Mouse (Mus musculus) olfactory bulb, adult 2 months (tissue): ENCODE data around the gene Layn. TPM values are rescaled to one million over a fixed set of nuclear protein-coding genes. Genes with fewer than 3 reads are reported as not detected.

Experiments
- H3K27ac ChIP-seq: fragments of 200-500 bp; 2 replicates; pipeline ENCODE4 v1.5.1; 2012; ENCODE audit warnings: low read depth, low read length; ENCODE audit not compliant: insufficient read depth
- H3K4me1 ChIP-seq: fragments of 200-500 bp; 2 replicates; pipeline ENCODE4 v1.6.1; 2012; ENCODE audit warnings: low read length; ENCODE audit not compliant: control insufficient read depth, insufficient read depth
- H3K4me3 ChIP-seq: fragments of 200-500 bp; 2 replicates; pipeline ENCODE4 v1.5.1; 2012; ENCODE audit warnings: mild to moderate bottlenecking, low read depth, low read length, moderate library complexity; ENCODE audit not compliant: insufficient read depth
- CTCF ChIP-seq: fragments of 200-500 bp; IDR thresholded peaks from 2 replicates; pipeline ENCODE4 v1.5.1; 2012; ENCODE audit warnings: low read depth, mild to moderate bottlenecking, low read length, moderate library complexity; ENCODE audit not compliant: insufficient read depth
- POLR2A ChIP-seq: fragments of 200-500 bp; IDR thresholded peaks from 2 replicates; pipeline ENCODE4 v1.6.1; 2012; ENCODE audit warnings: mild to moderate bottlenecking, low read depth, low read length, moderate library complexity; ENCODE audit not compliant: insufficient read depth
- WGBS: fragments of 180-500 bp; shearing (Covaris S2); methylation state at CpG from one replicate; pipeline ENCODE4 v1.1.7; 2018; 5-methylcytosine and 5-hydroxymethylcytosine counted together
- polyA plus RNA-seq: library from polyadenylated mRNA; stranded (reverse); fragments of >200 nt; gene quantifications from 2 replicates; pipeline ENCODE4 v1.2.4, GENCODE M21; 2012; ENCODE audit warnings: low replicate concordance; ENCODE audit not compliant: missing spikeins, insufficient read depth, insufficient read length

Gene Layn
- polyA plus RNA-seq, 1 experiment: not detected

DNA sequence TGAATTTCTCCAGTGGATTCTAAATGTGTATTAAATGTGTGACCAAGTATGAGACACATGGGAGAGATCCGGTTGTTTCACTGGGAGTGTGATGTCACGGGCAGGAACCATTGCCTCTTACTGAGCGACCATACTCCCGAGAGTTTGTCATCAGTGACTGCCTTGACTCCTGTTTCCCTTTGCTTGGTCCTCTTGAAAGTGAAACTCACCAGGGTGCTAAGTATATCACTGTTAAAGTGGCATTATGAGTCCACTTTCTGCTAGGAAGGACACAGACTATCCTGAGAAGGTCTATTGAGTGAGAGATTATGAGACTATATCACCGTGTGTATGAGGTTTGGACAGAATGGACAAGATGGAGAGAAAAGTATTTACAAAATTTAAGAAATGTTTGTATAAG, 4.7 kb upstream of the Layn start:
- WGBS: 89% methylated on average over 5 of the region's 5 CpGs
- Histone ChIP-seq H3K4me1 (peaks cover 5% of the 10 kb centered on the region), H3K4me3 (no peak overlapping the region), H3K27ac (no peak overlapping the region)
- TF ChIP-seq CTCF (no peak), POLR2A (no peak)

DNA sequence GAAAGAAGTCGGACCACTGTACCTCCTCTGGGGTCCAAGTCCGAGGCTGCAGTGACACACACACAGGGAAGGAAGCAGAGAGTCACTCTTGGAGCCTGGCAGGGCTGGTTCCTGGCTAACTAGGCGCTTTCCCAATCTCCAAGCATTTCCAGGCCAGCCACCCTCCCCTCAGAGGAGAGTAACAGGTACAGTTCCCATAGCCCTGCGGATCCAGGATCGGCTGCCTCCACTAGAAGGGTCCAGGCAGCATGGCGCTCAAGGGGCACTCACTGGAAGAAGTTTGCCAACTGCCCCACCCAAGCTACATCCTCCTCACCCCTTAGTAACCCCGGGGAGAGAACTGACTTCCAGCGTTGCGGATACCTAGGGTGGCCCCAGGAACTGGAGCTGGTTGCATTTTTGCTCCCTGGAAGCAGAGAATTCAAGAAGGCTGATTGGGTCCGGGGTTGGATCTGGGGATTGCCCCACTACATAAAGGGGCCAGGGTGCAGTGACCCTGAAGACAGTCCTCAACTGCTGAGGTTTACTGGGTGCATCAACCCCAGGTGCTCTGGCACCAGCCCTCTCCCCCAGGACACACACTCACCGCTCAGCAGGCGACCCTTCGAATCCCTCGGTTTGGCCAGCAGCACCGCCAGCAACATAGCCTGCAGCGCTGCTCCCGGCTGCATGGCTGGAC, 455 bp downstream of the Layn start:
- peaks cover 12% of the 10 kb centered on the region for H3K4me1 ChIP-seq
- TF ChIP-seq CTCF: no peak
- no peak for TF ChIP-seq POLR2A
- 2% methylated on average over 17 of the region's 17 CpGs for WGBS
- H3K27ac ChIP-seq: no peak overlapping the region
- peak overlapping the region; percentile 44 for H3K4me3 ChIP-seq

DNA sequence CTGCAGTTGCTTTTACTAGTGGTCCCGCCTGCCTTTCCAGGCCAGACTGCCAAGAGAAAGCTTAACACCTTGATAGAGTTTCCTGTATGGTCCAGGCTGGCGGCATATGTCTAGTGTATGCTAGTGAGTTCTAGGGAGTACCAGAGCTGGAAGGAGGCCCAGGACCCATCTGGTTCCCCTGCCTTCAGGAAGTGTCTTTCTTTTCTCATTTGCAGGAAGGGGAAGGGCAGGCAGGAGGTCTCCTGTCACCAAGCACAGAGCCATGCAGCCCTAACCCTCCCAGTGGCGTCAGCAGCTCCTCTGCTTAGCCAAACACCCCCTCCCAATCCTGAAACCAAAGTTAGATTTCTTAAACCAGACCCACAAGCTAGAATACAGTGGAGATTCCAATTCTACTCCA, 1.1 kb downstream of the Layn start:
- H3K4me3 ChIP-seq: no peak overlapping the region
- TF ChIP-seq POLR2A: no peak
- TF ChIP-seq CTCF: no peak
- no peak overlapping the region for H3K27ac ChIP-seq
- peaks cover 12% of the 10 kb centered on the region for H3K4me1 ChIP-seq
- 50% methylated on average over 3 of the region's 3 CpGs for WGBS

DNA sequence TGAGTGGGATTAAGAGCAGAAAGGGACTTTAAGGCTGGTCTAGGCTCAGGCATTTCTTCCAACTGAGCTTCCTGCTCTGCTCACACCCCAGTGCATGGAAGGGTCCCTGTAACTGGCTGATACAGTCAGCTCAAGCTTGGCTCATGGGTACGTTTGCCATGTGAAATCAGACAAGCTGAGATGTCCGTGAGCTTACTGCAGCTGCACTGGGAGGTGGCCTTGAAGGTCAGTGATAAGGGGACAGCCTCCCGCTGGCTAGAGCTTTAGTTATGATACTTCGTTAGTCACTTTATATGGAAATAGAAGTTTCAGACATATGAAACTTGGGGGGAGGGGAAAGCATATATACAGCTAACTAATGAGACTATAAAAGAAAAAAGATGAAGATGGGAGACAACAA, 6.1 kb downstream of the Layn start:
- H3K4me3 ChIP-seq: no peak overlapping the region
- H3K27ac ChIP-seq: no peak overlapping the region
- WGBS: 92% methylated on average over 4 of the region's 4 CpGs
- H3K4me1 ChIP-seq: 0 out of 2 replicates have a peak, but pooled peaks cover under 1% of the 10 kb centered on the region
- no peak for TF ChIP-seq POLR2A
- TF ChIP-seq CTCF: no peak

DNA sequence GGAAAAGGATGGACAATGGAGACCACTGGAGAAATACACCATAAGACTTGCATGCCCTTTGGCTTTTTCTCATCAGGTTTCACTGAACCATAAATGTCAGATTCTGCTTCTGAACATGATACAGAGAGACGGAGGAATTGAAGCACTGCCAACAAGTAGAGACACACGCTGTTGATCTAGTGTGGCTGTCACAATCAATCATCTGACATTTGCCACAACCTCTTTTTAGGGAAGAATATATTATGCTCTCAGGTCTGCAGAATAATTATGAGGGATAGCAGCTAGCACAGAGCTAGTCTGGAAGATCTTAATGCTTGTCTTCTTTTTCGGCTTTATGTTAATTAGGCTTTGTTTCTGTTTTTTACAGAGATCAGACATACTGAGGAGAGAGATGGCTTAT, 8.7 kb downstream of the Layn start:
- H3K4me1 ChIP-seq: no peaks in the 10 kb centered on the region
- H3K4me3 ChIP-seq: no peak overlapping the region
- TF ChIP-seq POLR2A: no peak
- no peak for TF ChIP-seq CTCF
- H3K27ac ChIP-seq: no peak overlapping the region
- WGBS: 73% methylated on average over 3 of the region's 3 CpGs

DNA sequence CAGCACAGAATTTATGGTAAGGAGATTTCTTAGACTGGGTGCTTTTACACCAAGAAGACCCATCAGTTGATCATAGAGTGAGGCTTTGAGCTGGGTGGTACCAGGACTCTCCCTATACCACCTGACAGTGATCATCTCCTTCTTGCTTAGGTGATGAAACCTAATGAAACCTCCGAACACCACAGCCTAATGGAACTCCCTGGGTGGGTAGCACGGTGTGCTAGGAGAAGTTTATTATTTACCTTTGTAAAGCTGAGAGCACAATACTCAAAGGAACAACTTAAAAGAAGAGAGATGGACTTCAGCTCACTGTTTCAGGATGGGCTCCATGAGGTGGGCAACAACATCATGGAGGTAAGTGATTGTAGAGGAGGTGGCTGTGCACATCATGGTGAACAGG, 16.3 kb downstream of the Layn start, which contains the start of gene Btg4:
Btg4 (plus strand) TSS at position 301 of the 400 bp plus-strand sequence.
- Histone ChIP-seq H3K4me1 (no peaks in the 10 kb centered on the region), H3K27ac (no peak within 1 kb of the TSS), H3K4me3 (no peak within 1 kb of the TSS)
- TF ChIP-seq POLR2A: no peak
- TF ChIP-seq CTCF: no peak
- 87% methylated on average over 2 of the region's 2 CpGs for WGBS

DNA sequence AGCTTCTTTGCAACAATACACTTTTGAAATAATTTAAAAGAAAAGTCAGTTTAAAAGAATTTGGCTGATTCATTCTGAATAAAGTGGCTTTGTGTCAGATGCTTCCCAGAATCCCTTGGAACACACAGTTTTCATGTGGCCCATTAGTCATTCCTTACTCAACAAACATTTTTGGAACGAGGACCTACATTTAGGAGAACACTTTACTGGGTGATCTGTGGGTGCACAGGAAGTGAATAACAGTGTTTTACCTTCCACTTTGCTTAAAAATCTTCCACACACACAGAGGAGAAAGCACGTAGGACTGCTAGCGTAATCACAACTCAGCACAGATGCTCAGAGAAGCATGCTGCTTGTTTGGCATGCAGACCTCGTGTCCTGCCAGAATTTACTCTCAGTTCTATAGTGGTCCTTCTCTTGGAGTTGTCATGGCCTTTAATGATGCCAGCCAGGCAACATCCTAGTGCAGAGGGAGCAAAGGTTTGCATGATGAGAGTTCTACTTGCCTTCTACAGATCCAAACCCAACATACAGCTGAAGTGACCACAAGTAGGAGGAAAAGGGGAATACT, 17.9 kb downstream of the Layn start:
- Histone ChIP-seq H3K27ac (peak overlapping the region; percentile 16; the same call in 1 of the 2 replicates), H3K4me1 (no peaks in the 10 kb centered on the region), H3K4me3 (no peak overlapping the region)
- 22% methylated on average over 4 of the region's 4 CpGs for WGBS
- TF ChIP-seq CTCF: no peak
- TF ChIP-seq POLR2A: no peak

DNA sequence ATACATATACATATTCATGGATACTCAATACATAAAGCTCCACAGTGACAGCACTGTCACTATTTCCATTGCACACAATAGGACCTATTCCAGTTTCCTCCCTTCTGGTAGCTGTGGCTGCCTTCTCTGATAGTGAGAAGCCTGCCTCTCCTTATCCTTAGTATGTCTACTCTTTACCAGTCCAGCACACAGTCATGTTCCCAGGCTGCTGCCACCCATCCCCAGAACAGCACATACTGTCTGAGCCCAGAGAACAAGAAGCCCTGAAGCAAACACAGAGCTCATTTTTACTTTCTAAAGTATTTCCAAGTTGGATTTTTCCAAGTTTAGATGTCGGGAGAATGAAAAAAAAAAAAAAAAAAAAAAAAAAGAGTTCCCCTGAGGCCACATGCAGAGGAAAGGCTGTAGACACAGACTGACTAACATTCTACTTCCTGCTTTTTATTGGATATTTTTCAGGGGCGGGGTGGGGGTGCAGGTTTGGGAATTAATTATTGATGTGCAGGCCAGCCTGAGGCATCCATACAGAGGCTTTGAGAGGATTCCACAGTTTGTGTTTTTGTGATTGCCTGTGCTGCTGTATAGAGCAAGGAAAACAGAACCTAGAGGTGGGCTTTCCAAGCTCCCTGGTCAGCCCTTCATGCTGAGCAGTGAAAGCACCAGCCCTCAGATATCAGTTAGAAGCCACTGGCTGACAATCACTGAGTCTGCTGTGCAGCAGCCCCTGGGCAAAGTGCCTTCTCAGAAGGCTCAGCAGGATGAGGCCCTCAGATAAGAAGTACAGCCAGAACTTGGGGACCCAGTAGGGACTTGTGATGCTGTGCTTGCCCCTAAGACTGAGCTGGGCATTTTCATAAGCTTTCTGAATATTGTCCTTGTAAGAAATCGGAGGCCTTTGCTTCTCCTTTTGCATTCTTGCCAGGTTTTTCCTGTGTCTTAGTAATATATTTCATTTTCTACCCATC, 20.3 kb downstream of the Layn start:
- 76% methylated on average over 3 of the region's 3 CpGs for WGBS
- H3K4me3 ChIP-seq: no peak overlapping the region

DNA sequence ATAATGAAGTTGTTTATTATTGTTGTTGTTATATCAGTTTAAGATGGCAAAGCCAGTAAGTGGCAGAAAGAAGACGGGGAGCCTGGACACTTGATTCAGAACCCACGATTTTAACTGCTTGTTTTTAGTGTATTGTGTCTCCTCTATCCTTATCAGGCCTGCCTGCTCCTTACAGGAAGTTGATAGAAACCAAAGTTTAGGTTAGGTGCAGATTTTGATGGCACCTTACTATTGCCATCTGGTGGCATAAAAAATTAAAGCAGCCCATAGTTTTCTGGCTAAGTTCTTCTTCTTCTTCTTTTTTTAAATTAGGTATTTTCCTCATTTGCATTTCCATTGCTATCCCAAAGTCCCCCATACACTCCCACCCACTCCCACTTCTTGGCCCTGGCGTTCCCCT, 24.7 kb downstream of the Layn start:
- TF ChIP-seq POLR2A (no peak), CTCF (no peak)
- no peak overlapping the region for H3K27ac ChIP-seq
- H3K4me3 ChIP-seq: no peak overlapping the region
- H3K4me1 ChIP-seq: no peaks in the 10 kb centered on the region
- 74% methylated on average over 3 of the region's 3 CpGs for WGBS

More for the DNA sequence above, 20.3 kb downstream of the Layn start:
- TF ChIP-seq CTCF (no peak), POLR2A (no peak)
- Histone ChIP-seq H3K4me1 (no peaks in the 10 kb centered on the region), H3K27ac (no peak overlapping the region)
